Mouse (Mus musculus): Measurements from ENCODE around the gene Src.
"Not testable (repeated sequence)": the region's sequence is repeated elsewhere in the genome, so short reads cannot be mapped to it uniquely, and the experiment has no call there.

Src gene

DNA sequence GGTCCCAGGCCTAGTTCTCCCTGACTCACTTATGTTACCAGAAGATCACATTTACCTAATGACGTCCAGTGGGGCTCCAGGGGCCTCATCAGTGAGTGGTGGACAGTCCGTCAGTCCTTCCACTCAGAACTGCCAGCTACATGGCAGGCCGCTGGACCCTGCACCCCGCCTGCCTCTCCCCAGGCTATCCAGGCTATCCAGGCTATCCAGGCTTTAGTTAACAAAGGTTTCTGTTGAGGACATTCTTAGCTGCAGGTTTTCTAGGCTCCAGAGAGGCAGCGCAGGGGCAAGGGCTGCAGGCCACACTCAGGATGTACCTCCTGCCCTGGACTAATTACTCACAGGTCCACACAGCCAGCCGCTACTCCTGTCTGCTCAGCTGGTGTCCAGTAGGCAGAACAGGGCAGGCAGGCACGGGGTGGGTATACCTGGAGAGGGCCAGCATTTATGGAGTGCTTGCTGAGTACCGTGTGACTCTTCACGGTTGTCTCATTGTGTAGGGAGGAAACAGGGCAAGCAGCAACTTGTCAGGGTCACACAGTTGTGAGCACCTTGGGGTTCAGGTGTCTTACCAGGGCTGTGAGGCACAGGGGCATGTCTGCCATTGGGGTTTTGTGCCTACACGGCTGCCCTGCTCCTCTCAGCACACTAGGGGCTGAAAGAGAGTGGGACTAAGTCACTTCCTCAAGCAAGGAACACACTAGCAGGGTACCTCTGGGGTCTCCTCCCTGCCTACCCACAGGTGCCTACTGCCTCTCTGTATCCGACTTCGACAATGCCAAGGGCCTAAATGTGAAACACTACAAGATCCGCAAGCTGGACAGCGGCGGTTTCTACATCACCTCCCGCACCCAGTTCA, 45.9 kb downstream of the Src start:
- in situ Hi-C loops (cut with MboI; ENCODE audit: low pct_unique_long_range_greater_than_20kb in 1 of 2, low sequenced_read_pairs in 2 of 2, unreplicated experiment in 1 of 2): loop anchor here in 1 of 2 experiments (5.0 kb wide), 1 partner anchor 122 kb away; no protein-coding TSS in a partner anchor

DNA sequence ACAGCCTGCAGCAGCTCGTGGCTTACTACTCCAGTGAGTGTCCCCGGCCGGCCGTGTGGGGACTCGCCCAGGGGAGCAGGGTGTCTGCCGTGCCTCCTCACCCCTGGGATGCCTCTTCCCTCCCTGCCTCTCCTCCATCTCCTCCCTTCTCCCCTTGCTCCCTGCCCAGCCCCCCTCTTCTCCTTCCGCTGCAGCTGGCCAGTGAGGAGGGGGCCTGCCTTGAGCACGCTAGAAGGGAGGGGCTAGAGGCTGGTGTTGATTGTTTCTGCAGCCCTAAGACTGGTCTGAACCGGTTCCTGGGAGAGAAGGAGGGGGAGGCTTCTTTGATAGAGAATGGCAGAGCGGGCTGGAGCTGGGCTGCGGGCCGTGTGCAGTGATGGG, 46.5 kb downstream of the Src start:
- in situ Hi-C loops (cut with MboI; ENCODE audit: low pct_unique_long_range_greater_than_20kb in 1 of 2, low sequenced_read_pairs in 2 of 2, unreplicated experiment in 1 of 2): loop anchor here (5.0 kb wide), 1 partner anchor 122 kb away; no protein-coding TSS in a partner anchor

DNA sequence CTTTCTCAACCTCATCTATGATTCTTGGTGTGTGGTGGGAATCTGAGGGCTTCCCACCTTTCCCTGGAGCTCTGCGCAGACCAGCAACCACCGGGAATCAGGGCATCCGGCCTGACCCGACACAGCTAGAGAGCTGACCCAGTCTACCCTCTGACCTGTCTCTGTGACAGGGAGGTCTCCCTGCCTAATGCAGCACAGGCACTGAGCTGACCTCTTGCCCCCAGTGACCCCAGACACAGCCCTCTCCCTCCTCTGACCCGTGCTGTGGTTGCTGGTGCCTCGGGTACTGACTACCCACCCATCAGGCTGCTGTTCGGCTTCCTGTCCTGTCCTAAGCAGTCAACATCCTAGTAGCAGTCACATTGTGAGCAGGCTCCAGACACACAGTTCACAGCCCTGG, 48.6 kb downstream of the Src start:
- in situ Hi-C loops (cut with MboI; ENCODE audit: low pct_unique_long_range_greater_than_20kb in 1 of 2, low sequenced_read_pairs in 2 of 2, unreplicated experiment in 1 of 2): loop anchor here in 1 of 2 experiments (5.0 kb wide), 1 partner anchor 125 kb away; no protein-coding TSS in a partner anchor

DNA sequence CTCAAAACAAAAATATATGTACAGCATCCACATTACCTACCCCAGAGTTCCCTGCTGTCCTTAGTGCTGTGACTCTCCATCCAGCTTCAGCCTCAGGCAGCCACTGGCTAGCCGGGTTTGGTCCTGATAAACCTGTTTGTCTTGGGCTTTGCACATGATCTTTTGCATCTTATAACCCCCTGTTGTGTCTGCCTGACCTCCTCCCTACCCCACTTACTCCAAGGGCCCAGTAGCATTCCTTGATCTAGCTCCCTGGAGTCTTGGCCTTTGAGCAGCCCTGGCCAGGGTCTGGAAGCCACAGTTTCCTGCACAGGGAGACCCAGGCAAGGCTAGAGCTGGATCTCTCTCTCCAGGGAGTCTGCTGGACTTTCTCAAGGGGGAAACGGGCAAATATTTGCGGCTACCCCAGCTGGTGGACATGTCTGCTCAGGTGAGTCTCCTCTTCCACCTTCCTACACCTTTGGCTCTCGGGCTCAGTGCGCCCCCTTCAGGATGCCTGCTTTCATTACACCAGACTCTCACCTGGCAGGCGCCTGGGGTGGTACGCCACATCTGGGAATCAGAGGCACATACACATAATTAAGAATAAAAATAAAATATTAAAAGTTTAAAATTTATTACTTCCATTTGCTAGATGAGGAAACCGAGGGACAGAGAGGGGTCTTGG, 50.0 kb downstream of the Src start:
- in situ Hi-C loops (cut with MboI; ENCODE audit: low pct_unique_long_range_greater_than_20kb in 1 of 2, low sequenced_read_pairs in 2 of 2, unreplicated experiment in 1 of 2): loop anchor here in 1 of 2 experiments (5.0 kb wide), 1 partner anchor 126 kb away; no protein-coding TSS in a partner anchor

DNA sequence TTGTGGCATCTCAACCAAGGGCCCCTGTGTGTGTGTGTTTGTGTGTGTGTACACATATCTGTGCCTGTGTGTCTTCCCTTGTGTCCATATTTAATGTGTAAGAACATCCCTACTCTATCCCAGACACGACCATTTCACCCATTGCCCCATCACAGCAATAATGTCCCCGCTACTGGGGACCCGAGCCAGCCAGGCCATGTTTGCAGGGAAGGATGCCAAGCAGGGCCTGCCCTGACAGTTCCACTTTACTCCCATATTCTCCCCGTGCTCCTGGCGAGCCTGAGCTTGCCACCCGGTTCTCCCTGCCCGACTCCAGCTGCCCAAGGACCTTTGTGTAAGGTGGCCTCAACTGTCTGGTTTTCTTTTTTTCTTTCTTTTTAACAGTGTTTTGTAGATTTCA, 53.0 kb downstream of the Src start:
- in situ Hi-C loops (cut with MboI; ENCODE audit: low pct_unique_long_range_greater_than_20kb in 1 of 2, low sequenced_read_pairs in 2 of 2, unreplicated experiment in 1 of 2): no loop called here

DNA sequence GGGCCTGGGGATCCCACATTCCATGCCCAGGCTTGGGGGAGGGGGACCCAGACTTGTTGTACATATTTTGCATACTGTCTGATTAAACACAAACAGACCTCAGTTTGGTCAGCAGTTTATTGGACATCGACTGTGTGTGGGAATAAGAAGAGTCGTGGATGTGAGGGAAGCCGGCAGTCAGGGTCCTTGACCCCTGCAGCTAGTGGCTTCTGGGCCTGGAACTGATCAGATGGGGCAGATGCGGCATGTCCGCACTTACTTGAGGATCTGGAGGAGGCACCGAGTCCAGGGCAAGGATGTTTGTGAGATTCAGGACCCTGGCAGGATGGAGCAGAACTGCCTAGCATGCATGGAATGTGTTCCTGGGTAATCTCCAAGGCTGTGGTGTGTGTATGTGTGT, 53.5 kb downstream of the Src start:
- in situ Hi-C loops (cut with MboI; ENCODE audit: low pct_unique_long_range_greater_than_20kb in 1 of 2, low sequenced_read_pairs in 2 of 2, unreplicated experiment in 1 of 2): no loop called here

DNA sequence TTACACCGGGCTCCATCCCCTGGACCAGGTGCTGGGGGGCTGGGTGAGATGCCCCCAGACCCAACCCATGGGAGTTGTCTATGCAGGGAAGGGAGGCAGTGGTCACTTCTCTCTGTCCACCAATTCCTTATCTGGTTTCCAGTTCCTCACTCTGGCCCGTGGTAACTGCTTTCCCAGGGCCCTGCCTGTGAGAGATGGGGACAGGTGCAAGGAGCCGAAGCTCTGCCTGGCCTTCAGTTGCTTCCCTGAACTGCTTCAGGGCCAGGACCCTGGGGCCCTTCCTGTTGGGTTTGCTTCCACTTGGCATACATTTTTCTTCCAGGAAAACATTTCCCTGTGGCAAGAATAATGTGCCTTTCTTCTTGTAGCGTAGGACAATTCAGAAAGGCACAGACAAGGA, 54.2 kb downstream of the Src start:
- in situ Hi-C loops (cut with MboI; ENCODE audit: low pct_unique_long_range_greater_than_20kb in 1 of 2, low sequenced_read_pairs in 2 of 2, unreplicated experiment in 1 of 2): no loop called here

DNA sequence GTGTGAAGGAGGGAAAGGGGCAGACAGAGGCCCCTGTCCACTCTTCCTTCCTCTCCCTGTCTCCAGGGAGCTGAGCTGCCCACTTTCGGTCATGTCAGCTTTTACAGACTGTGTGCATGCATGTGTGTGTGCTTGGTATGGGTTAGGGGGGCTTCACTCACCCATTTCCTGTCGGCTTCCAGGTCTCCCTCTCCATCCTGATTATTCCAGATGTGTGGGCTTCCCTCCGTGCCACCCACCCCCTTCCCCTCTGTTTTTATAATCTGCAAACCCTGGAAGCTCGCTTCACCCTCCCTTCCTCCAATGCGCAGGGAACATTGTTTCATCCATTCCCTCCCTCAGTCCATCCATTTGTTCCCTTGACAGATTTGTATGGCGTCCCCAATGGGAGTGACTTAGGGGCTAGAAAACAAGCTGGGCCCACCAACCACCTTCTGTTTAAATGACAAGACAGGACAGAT, 56.1 kb downstream of the Src start:
- in situ Hi-C loops (cut with MboI; ENCODE audit: low pct_unique_long_range_greater_than_20kb in 1 of 2, low sequenced_read_pairs in 2 of 2, unreplicated experiment in 1 of 2): no loop called here

DNA sequence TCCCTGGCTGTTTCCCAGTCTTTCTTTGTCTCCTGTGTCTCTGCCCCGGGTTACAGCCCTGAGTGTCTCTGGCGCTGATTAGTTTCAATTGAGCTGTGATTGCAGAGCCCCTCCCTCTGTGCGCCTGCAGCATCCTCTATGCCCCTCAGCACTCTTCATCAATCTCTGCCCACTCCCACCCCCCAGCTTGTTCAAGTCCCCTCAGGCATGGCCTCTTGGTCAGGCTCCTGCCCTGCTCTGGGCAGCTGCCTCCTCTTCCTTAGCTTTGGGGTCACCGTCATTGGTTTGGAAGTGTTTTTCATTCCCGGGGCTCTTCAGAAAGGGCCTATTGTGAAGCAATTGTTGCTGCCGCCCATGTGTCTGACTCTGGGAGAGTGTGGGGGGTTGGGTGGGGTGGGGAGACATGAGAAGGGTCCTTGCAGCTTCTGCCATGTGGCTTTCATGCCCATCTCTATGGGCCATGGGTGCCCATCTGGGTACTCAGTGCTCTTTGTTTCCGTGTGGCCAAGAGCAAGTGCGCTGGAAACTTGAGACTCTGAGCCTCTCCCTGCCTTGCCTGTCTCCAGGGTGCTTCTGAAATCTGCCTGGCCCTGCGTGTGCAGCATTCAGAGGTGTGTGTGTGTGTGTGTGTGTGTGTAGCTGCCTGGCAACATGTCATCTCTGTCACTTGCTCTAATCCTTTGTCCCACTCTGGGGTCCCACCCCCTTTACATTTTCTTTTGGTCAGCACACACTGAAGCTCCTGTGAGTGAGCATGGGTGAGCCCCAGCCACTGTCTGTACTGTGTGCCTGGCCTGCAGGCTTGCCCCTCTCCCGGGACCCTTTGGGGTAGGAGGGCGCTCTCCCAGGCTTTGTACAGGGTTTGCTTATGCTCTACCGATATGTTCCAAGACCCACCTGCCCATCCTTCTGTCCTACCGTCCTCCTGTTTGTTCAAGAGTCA, 57.5 kb downstream of the Src start:
- in situ Hi-C loops (cut with MboI; ENCODE audit: low pct_unique_long_range_greater_than_20kb in 1 of 2, low sequenced_read_pairs in 2 of 2, unreplicated experiment in 1 of 2): no loop called here

DNA sequence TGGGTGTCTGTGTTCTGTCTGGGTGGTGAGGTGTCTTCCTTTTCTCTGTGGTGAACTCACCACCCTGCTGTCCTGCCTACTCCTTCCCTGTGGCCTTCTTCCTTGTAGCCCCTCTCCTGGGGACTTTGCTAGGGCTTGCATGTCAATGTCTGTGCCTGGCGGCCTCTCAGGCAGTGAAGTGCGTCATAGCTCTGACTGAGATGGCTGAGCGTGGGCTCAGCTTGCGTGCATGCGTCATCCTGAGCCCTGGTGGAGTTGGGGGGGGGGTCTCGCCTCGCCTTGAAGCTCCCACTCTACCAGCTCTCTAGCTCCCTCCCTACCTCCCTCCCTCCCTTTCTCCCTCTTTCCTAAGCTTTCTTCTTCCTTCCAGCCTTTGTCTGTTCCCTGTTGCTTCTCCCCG, 60.4 kb downstream of the Src start:
- in situ Hi-C loops (cut with MboI; ENCODE audit: low pct_unique_long_range_greater_than_20kb in 1 of 2, low sequenced_read_pairs in 2 of 2, unreplicated experiment in 1 of 2): no loop called here

DNA sequence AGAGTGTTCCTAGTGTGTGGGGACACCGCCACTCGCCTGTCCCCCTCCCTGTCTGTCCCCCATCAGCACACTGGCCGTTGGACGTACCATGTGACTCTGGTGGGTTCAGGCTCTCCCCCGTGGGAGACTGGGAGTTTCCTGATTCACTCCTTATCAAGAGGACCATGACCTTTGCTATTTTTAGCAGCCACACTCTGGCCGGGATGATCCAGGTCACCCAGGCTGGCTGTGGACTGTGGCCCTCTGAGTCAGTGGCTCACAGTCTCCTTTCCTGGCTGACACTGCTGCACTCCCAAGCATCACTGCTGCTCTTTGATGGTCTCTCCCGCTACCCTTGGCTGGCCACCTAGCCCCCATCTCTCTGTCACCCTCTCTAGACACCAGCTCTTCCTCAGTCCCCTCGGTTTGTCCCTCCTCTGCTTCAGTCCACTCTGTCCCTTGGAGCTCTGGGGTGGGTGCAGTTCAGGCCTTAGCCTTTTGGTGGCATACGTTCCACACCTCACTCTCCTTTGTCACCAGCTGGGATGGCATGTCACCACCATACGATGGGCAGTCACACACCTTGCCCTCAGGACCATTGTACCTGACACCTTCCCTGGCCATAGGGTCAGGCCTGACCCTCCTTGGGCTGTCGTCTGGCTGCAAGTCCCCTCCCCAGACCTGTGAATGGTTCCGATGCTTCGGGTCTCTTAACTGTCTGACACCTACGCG, 61.8 kb downstream of the Src start:
- in situ Hi-C loops (cut with MboI; ENCODE audit: low pct_unique_long_range_greater_than_20kb in 1 of 2, low sequenced_read_pairs in 2 of 2, unreplicated experiment in 1 of 2): no loop called here

DNA sequence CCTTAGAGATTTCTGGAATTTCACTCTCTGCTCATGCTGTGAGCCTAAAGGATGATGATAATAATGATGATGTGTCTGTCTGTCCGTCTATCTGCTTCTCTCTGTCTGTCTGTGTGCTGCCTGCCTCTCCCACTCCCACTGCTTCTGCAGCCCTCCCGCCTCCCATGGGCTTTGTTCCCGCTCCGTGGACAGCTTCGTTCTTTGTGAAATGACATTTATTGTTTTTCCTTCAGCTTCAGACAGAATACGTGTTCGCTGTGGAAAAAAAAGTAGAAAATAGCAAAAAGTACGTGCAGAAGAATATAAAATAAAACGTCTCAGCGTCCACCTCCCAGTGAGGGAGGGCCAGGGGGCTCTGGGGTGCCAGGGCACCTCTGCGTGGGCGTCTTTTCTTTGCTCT, 64.5 kb downstream of the Src start:
- in situ Hi-C loops (cut with MboI; ENCODE audit: low pct_unique_long_range_greater_than_20kb in 1 of 2, low sequenced_read_pairs in 2 of 2, unreplicated experiment in 1 of 2): no loop called here

DNA sequence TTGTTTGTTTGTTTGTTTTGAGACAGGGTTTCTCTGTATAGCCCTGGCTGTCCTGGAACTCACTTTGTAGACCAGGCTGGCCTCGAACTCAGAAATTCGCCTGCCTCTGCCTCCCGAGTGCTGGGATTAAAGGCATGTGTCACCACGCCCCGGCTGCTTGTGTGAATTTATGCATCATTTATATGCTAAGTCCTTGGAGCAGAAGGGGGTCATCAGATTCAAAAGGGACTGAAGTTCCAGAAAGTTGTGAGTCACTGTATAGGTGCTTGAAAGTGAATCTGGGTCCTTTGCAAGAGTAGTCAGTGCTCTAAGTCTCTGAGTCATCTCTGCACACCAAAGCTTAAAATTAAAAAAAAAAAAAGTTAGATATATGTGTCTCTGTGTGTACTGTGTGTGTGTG, 68.3 kb downstream of the Src start:
- in situ Hi-C loops (cut with MboI; ENCODE audit: low pct_unique_long_range_greater_than_20kb in 1 of 2, low sequenced_read_pairs in 2 of 2, unreplicated experiment in 1 of 2): not testable (repeated sequence)

DNA sequence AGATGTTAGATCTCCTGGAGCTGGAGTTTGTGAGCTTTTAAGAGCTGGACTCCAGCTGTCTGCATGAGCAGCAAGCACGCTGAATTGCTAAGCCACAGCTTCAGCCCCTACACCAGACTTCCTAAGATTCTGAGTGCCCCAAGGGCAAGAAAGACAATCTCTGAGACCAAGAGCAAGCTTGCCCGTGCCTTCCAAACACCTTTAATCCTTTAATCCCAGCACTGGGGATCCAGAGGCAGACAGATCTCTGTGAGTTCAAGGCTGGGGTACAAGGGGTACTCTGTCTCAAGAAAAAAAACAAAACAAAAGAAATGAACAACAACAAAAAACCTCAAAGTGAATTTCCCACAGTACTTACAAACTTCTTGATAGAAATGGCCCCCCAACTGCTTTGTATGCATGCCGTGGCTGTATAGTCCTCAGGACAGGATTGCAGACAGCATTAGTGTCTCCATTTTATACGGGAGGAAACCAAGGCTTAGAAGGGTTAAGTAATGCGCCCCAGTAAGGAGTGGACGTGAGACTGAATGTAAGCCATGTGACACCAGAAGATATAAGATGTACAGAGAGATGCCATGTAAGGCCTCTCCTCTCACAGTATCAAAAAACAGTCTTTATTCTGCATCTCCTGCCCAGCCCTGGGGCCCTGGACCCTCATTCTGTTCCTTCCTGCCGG, 68.9 kb downstream of the Src start:
- in situ Hi-C loops (cut with MboI; ENCODE audit: low pct_unique_long_range_greater_than_20kb in 1 of 2, low sequenced_read_pairs in 2 of 2, unreplicated experiment in 1 of 2): no loop called here

DNA sequence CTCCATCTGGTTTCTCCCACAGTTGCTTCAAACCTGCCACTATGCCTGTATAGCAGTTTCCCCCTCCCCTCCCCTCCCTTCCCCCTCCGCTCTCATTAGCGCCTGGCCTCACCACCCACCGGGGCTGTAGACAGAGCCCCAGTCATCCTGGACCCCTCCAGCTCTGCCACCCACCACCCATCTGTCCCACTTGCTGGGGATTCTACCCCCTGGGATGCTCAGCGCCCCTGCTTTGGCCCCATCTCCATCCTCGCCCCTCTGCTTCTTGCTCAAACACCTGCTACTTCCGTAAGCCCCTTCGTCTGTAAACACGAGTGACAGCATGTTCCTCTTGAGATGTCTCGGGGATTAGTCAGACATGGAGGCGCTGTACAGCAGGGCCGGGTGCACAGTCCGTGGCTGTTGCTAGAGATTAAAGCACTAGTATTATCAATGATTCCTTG, 69.5 kb downstream of the Src start:
- in situ Hi-C loops (cut with MboI; ENCODE audit: low pct_unique_long_range_greater_than_20kb in 1 of 2, low sequenced_read_pairs in 2 of 2, unreplicated experiment in 1 of 2): no loop called here

DNA sequence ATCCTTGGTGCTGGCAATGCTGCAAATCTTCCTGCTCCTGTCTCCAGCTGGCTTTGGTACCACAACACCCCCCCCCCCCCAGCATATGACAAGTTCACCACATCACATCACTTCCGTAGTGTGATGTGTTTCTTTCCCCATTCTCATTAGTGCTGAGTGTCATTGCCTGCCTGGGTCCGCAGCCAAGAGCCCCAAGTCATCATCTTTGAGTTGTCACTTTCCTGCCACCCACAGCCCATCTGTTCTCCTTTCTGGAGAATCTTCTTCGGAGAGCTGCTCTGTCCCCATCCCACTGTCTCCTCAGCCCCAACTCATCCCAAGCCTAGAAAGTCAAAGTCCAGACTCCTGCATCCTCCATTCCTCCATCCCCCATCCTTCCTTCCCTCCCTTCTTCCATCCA, 75.0 kb downstream of the Src start:
- in situ Hi-C loops (cut with MboI; ENCODE audit: low pct_unique_long_range_greater_than_20kb in 1 of 2, low sequenced_read_pairs in 2 of 2, unreplicated experiment in 1 of 2): no loop called here

DNA sequence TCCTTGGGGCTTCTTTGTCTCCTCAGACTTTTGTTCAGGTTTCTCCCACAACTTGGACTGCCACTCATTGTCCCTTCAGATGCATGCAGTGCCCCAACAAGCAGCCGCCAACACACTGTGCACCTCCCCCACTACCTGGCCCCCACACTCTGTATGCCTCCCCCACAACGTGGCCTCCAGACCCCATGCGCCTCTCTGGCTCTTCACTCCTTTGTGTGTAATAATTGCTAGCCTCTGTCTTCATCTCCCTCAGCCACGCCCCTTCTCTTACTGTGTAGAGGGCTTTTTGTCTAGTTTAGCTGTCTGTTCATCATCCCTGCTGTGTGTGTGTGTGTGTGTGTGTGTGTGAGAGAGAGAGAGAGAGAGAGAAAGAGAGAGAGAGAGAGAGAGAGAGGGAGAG, 80.3 kb downstream of the Src start:
- in situ Hi-C loops (cut with MboI; ENCODE audit: low pct_unique_long_range_greater_than_20kb in 1 of 2, low sequenced_read_pairs in 2 of 2, unreplicated experiment in 1 of 2): loop anchor here in 1 of 2 experiments (5.0 kb wide), 1 partner anchor 34 kb away; no protein-coding TSS in a partner anchor
